Mouse (Mus musculus) left cerebral cortex, postnatal 14 days (tissue): ENCODE data around the gene Gm28051. TPM values are rescaled to one million over a fixed set of nuclear protein-coding genes. Genes with fewer than 3 reads are reported as not detected.

Experiments used
- DNase-seq, 2 experiments: peaks; one replicate each; pipeline ENCODE4 v3.0.0; 2021 to 2022; ENCODE audit warnings: low spot score in 2 of 2, mixed read lengths in 1 of 2
- intact Hi-C: fragments of 180-260 bp; cut with DNase I; formaldehyde crosslinking; loops from one replicate; pipeline ENCODE4 v1.15.1; 2025
- total RNA-seq, 2 experiments: library from RNA; stranded (reverse); gene quantifications; 2 replicates each; pipeline ENCODE4 v1.2.3; 2021

Gm28051 gene
- total RNA-seq, 2 experiments from 2014 or later, result not detected

- intact Hi-C loops, result no loop called here
- no peak for DNase-seq
These were observed 12.7 kb downstream of the Gm28051 start for GRCm38 (mm10) chr12:102744839-102745238.

- peak; percentile 88 to 91 for DNase-seq
- intact Hi-C loops, result no loop called here
These were observed 13.7 kb downstream of the Gm28051 start, which contains the start of the genes Moap1 and Tmem251 for GRCm38 (mm10) chr12:102743589-102744574. Gene Moap1 (minus strand): TSS chr12:102743661. Gene Tmem251 (plus strand): TSS chr12:102743762.

GRCm38 (mm10) chr12:102743036-102743588, 14.5 kb downstream of the Gm28051 start:
- DNase-seq, result peak; percentile 37
- intact Hi-C loops, result no loop called here

GRCm38 (mm10) chr12:102742056-102742455, 15.5 kb downstream of the Gm28051 start:
- no peak for DNase-seq
- intact Hi-C loops, result no loop called here

GRCm38 (mm10) chr12:102740285-102740684, 17.3 kb downstream of the Gm28051 start:
- no peak for DNase-seq
- intact Hi-C loops, result no loop called here

- intact Hi-C loops, result no loop called here
- no peak for DNase-seq
These were observed 18.5 kb downstream of the Gm28051 start for GRCm38 (mm10) chr12:102739096-102739495.

GRCm38 (mm10) chr12:102733381-102733780, 24.2 kb downstream of the Gm28051 start:
- intact Hi-C loops, result no loop called here
- DNase-seq, result peak; percentile 67 to 69

- DNase-seq, result no peak
- intact Hi-C loops, result no loop called here
These were observed 26.6 kb downstream of the Gm28051 start for GRCm38 (mm10) chr12:102730798-102731619.

GRCm38 (mm10) chr12:102729855-102730797, 27.4 kb downstream of the Gm28051 start:
- intact Hi-C loops, result no loop called here
- peak; percentile 76 to 90 for DNase-seq

- intact Hi-C loops, result no loop called here
- no peak for DNase-seq
These were observed 31.8 kb downstream of the Gm28051 start for GRCm38 (mm10) chr12:102725761-102726175.

- no peak for DNase-seq
- intact Hi-C loops, result no loop called here
These were observed 32.4 kb downstream of the Gm28051 start for GRCm38 (mm10) chr12:102725146-102725545.

- peak; percentile 66 to 87 for DNase-seq
- intact Hi-C loops, result no loop called here
These were observed 33.7 kb downstream of the Gm28051 start for GRCm38 (mm10) chr12:102723861-102724260.

- intact Hi-C loops, result no loop called here
- DNase-seq, result no peak
These were observed 34.6 kb downstream of the Gm28051 start for GRCm38 (mm10) chr12:102722966-102723365.

- no peak for DNase-seq
These were observed 35.1 kb downstream of the Gm28051 start for GRCm38 (mm10) chr12:102722451-102722850.

GRCm38 (mm10) chr12:102719552-102720315, 37.8 kb downstream of the Gm28051 start:
- intact Hi-C loops, result loop anchor here (5.0 kb wide), 1 partner anchor 237 kb away; no protein-coding TSS in a partner anchor
- peak in 1 of 2 experiments; percentile 62 for DNase-seq

More at GRCm38 (mm10) chr12:102722451-102722850, 35.1 kb downstream of the Gm28051 start:
- intact Hi-C loops, result no loop called here

GRCm38 (mm10) chr12:102714654-102715395, 42.7 kb downstream of the Gm28051 start:
- intact Hi-C loops, result loop anchor here (5.0 kb wide), 1 partner anchor 233 kb away; no protein-coding TSS in a partner anchor
- no peak for DNase-seq

- intact Hi-C loops, result no loop called here
These were observed 43.4 kb downstream of the Gm28051 start for GRCm38 (mm10) chr12:102714116-102714515.

More at GRCm38 (mm10) chr12:102714116-102714515, 43.4 kb downstream of the Gm28051 start:
- no peak for DNase-seq
